Mouse (Mus musculus) left cerebral cortex, adult 6 months (tissue): ENCODE measurements around the gene Krt79. TPM values are rescaled to one million over a fixed set of nuclear protein-coding genes. Genes with fewer than 3 reads are reported as not detected.

Source experiments
- long read RNA-seq, 2 experiments: library from polyadenylated mRNA; unstranded; transcript quantifications; one replicate each; pipeline ENCODE4 v2.0.0; 2019 to 2020
- polyA plus RNA-seq: library from polyadenylated mRNA; unstranded; fragments of <200 nt; fragmentation: Nextera tagmentation; gene quantifications from 2 replicates; pipeline ENCODE4 v1.2.3, GENCODE M21; 2021

Krt79 gene
- polyA plus RNA-seq: 0.12 TPM in 1 of 2 replicates, not detected in the other
- long read RNA-seq, experiment 1: 0 reads
- long read RNA-seq, experiment 2: 0 reads

DNA sequence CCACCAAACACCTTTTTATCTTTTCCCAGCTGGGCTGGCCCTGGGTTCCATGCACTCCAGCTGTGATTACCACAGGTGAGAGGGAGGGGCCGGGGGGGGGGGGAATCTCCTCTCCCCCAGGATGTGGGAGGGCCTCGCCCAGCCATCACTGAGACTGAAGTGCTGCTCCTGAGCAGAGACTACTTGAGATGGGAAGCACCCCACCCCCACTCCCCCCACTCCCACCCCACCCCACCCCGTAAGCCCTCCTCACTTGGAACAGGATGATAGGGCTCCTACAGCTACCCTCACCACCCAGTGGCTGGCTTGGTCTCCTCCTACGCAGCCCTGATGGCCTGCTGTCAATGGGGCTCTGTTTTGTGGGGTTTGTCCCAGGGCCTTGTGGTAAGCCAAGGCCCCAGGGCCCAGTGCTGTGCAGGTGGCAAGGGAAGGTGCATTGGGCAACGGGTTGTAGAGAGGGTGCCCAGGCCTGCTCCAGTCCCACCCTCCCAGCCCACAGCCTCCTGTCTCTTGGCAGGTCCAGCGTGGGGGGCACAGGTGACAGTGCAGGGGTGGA is at the start of gene Krt79:
Gene Krt79 (minus strand): TSS at position 51 of the 556 bp plus-strand sequence.

GRCm38 (mm10) chr15:101954187-101954586 is 14.1 kb upstream of the Krt79 start, which contains the start of gene Krt78:
Gene Krt78 (minus strand): TSS chr15:101954287.

DNA sequence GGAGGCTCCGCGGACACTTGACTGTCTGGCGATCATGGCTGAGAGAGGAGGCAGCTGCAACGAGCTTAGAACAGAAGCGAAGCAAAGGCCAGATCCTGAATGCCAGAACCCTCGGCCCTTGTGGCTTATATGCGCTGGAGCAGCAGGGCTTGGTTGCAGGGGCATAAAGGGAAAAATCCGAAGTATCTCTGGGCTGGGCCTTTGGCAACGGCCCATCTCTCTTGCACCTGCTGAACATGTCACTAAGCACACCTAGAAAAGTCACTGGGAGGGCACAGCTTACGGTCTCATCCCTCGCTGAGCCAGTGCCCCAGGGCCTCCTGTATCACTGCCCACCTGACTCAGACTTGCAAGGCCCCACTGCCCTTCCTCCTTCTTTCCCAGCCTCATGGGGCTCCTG is 15.5 kb downstream of the Krt79 start, which contains the start of gene Krt4:
Gene Krt4 (minus strand): TSS at position 101 of the 400 bp plus-strand sequence.

DNA sequence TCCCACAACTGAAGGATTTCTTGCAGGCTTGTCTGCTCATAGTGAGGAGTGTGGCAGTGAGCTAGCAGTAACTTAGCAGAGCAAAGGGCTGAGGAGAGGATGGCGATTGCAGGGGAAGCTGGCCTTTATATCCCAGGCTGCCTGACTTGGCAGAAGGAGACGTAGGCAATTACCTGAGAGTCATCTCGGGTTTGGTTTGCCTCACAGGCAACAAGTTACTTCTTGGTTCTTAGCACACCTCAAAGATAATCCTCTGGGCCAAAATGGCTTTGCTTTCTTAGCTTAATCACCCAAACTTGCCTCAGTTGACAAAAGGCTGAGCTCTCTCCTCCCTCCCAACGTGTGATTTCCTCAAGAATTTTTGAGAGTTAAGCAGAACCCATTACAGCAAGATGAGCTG is 47.3 kb downstream of the Krt79 start, which contains the start of gene Krt76:
Gene Krt76 (minus strand): TSS at position 101 of the 400 bp plus-strand sequence.

Other genes with a start within 250 kb of the Krt79 start
- gene Krt6a, start 246.0 kb downstream of the Krt79 start, polyA plus RNA-seq: not detected in 2 replicates
- not detected in 2 replicates for gene Krt5, start 227.4 kb downstream of the Krt79 start, polyA plus RNA-seq
- gene Krt71, start 197.2 kb downstream of the Krt79 start, polyA plus RNA-seq: not detected in 2 replicates
- not detected in 2 replicates for gene Krt72, start 153.9 kb downstream of the Krt79 start, polyA plus RNA-seq
- gene Krt73, start 138.0 kb downstream of the Krt79 start, polyA plus RNA-seq: 0.33 and 0.61 TPM in 2 replicates
- gene Krt2, start 122.2 kb downstream of the Krt79 start, polyA plus RNA-seq: 0.10 and 0.15 TPM in 2 replicates
- 1.9 and 3.6 TPM in 2 replicates for gene Krt1, start 89.5 kb downstream of the Krt79 start, polyA plus RNA-seq
- gene Krt77, start 70.6 kb downstream of the Krt79 start, polyA plus RNA-seq: 2.5 and 3.3 TPM in 2 replicates
- gene Krt76, start 47.4 kb downstream of the Krt79 start, polyA plus RNA-seq: not detected in 2 replicates
- not detected in 2 replicates for gene Krt4, start 15.6 kb downstream of the Krt79 start, polyA plus RNA-seq
- not detected in 2 replicates for gene Krt78, start 14.0 kb upstream of the Krt79 start, polyA plus RNA-seq
- 0.09 and 0.16 TPM in 2 replicates for gene Krt8, start 64.2 kb upstream of the Krt79 start, polyA plus RNA-seq
- gene Krt18, start 87.9 kb upstream of the Krt79 start, polyA plus RNA-seq: 0.41 and 1.1 TPM in 2 replicates
- 63.4 and 70.1 TPM in 2 replicates for gene Eif4b, start 133.4 kb upstream of the Krt79 start, polyA plus RNA-seq
- gene Tns2, start 160.1 kb upstream of the Krt79 start, polyA plus RNA-seq: 4.7 and 7.1 TPM in 2 replicates
- 30.7 and 78.8 TPM in 2 replicates for gene Spryd3, start 195.9 kb upstream of the Krt79 start, polyA plus RNA-seq
- gene Igfbp6, start 204.0 kb upstream of the Krt79 start, polyA plus RNA-seq: 189 and 214 TPM in 2 replicates
- gene Soat2, start 210.2 kb upstream of the Krt79 start, polyA plus RNA-seq: 0.05 and 0.12 TPM in 2 replicates